Mouse (Mus musculus) layer of hippocampus, adult 9-10 months (tissue): ENCODE measurements around the gene Rbm31y.
"Not testable (repeated sequence)": the region's sequence is repeated elsewhere in the genome, so short reads cannot be mapped to it uniquely, and the experiment has no call there.

Experiments
- DNase-seq: peaks from one replicate; pipeline ENCODE4 v3.0.0; 2022; ENCODE audit warnings: low spot score

Gene Rbm31y

GRCm38 (mm10) chrY:17400461-17400860 is at the start of gene Rbm31y:
Rbm31y (plus strand) TSS chrY:17400761.
- DNase-seq: not testable (repeated sequence)
